Mouse (Mus musculus): ENCODE measurements around the gene Gstt3. TPM values are rescaled to one million over a fixed set of nuclear protein-coding genes. Genes with fewer than 3 reads are reported as not detected.
A peak's percentile ranks its signal among the peaks of the same experiment; 100 is the strongest.

Gstt3 gene
- 3.0 and 3.6 TPM in 2 replicates for polyA plus RNA-seq (2012; ENCODE audit: insufficient read depth, insufficient read length, missing spikeins)

GRCm38 (mm10) chr10:75780769-75781578 is at the start of gene Gstt3, which contains the start of gene Gm20441:
Gstt3 (minus strand) TSS chr10:75781414.
Gm20441 (minus strand) TSS chr10:75780954.
- H3K4me3 ChIP-seq (ENCODE audit: insufficient read depth, low read depth, low read length), result peak within 1 kb of the TSS; percentile 62
- peaks cover 5% of the 10 kb centered on the region; the same call in 1 of the 2 replicates for H3K4me1 ChIP-seq (ENCODE audit: control insufficient read depth, insufficient read depth, insufficient read length, low read length)
- peak within 1 kb of the TSS; percentile 72 for H3K27ac ChIP-seq (replicated peaks; ENCODE audit: low read depth, low read length)

- H3K27ac ChIP-seq (replicated peaks; ENCODE audit: low read depth, low read length), result no peak overlapping the region; the same call in 1 of the 2 replicates
- no peak overlapping the region for H3K4me3 ChIP-seq (ENCODE audit: insufficient read depth, low read depth, low read length)
- H3K4me1 ChIP-seq (ENCODE audit: control insufficient read depth, insufficient read depth, insufficient read length, low read length), result peaks cover 12% of the 10 kb centered on the region
Measured at GRCm38 (mm10) chr10:75830275-75830670, 49.1 kb upstream of the Gstt3 start.

DNA sequence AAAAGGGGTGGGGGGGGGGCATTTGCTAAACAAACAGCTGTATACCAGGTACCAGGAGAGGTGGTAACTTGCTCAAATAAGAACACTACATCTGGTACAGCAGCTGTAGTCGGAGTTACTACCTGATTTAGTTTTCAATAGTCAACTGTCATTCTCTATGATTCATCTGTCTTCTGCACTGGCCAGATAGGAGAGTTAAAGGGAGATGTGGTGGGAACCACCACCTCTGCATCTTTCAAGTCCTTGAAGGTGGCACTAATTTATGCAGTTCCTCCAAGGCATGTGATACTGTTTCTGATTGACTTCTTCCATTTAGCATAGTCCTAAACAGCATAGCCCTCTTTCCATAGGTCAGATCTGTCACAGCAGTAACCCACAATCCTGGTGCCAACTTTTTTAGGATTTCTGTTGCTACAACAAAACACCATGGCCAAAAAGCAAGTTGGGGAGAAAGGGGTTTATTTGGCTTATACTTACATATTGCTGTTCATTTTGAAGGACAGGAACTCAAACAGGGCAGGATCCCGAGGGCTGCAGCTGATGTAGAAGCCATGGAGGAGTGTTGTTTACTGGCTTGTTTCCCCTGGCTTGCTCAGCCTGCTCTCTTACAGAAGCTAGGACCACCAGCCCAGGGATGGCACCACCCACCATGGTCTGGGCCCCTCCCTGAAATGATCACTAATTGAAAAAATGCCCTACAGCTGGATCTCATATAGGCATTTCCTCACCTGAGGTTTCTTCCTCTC is 48.5 kb upstream of the Gstt3 start:
- no peak overlapping the region for H3K27ac ChIP-seq (replicated peaks; ENCODE audit: low read depth, low read length)

GRCm38 (mm10) chr10:75828500-75828931 is 47.3 kb upstream of the Gstt3 start:
- Histone ChIP-seq H3K27ac (replicated peaks; ENCODE audit: low read depth, low read length) (peak overlapping the region; percentile 76), H3K4me3 (ENCODE audit: insufficient read depth, low read depth, low read length) (no peak overlapping the region), H3K4me1 (ENCODE audit: control insufficient read depth, insufficient read depth, insufficient read length, low read length) (peaks cover 12% of the 10 kb centered on the region)

More for the DNA sequence above, 48.5 kb upstream of the Gstt3 start:
- H3K4me3 ChIP-seq (ENCODE audit: insufficient read depth, low read depth, low read length), result no peak overlapping the region
- peaks cover 12% of the 10 kb centered on the region for H3K4me1 ChIP-seq (ENCODE audit: control insufficient read depth, insufficient read depth, insufficient read length, low read length)

GRCm38 (mm10) chr10:75827668-75828360 is 46.6 kb upstream of the Gstt3 start:
- Histone ChIP-seq H3K4me1 (ENCODE audit: control insufficient read depth, insufficient read depth, insufficient read length, low read length) (peaks cover 12% of the 10 kb centered on the region), H3K27ac (replicated peaks; ENCODE audit: low read depth, low read length) (0 out of 2 replicates have a peak overlapping the region, but pooled peaks have one; percentile 6), H3K4me3 (ENCODE audit: insufficient read depth, low read depth, low read length) (no peak overlapping the region)

DNA sequence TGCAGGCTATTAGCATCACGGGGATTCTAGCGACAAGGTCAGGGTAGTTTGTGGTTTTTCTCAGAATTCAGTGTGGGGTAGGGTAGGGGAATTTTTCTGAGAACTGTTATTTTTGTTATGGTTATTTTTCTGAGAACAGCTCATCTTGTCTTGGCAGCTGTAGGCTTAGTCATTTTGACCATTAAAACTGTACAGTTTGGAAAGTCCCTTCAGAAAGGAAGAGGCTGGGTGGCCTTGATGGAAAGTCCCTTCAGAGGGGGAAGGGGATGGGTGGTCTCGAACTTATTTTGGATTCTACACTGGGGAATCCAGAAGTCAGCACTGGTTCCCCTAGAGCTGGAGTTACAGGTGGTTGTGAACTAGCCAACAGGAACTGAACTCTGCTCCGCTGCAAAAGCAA is 43.3 kb upstream of the Gstt3 start:
- no peak overlapping the region for H3K27ac ChIP-seq (replicated peaks; ENCODE audit: low read depth, low read length)
- H3K4me1 ChIP-seq (ENCODE audit: control insufficient read depth, insufficient read depth, insufficient read length, low read length), result peaks cover 12% of the 10 kb centered on the region
- no peak overlapping the region for H3K4me3 ChIP-seq (ENCODE audit: insufficient read depth, low read depth, low read length)

DNA sequence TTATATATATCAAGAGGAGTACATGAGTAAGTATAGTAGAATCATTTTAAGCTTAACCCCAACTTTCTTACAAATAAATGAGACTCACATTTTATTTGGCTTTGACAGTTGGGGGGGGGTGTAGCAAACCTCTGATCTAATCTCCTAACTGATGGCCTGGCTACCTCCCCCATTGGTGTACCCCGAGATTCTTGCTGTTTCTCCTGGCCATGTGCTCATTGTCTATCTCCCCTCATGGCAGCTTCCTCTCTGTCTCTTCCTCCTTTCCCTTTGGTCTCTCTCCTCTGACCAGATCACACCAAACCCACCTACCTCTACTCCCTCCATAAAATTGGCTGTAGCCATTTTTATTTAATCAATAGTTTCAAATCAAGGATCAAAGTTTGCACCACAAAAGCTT is 42.6 kb upstream of the Gstt3 start:
- H3K4me1 ChIP-seq (ENCODE audit: control insufficient read depth, insufficient read depth, insufficient read length, low read length), result peaks cover 11% of the 10 kb centered on the region
- H3K4me3 ChIP-seq (ENCODE audit: insufficient read depth, low read depth, low read length), result no peak overlapping the region
- H3K27ac ChIP-seq (replicated peaks; ENCODE audit: low read depth, low read length), result no peak overlapping the region

DNA sequence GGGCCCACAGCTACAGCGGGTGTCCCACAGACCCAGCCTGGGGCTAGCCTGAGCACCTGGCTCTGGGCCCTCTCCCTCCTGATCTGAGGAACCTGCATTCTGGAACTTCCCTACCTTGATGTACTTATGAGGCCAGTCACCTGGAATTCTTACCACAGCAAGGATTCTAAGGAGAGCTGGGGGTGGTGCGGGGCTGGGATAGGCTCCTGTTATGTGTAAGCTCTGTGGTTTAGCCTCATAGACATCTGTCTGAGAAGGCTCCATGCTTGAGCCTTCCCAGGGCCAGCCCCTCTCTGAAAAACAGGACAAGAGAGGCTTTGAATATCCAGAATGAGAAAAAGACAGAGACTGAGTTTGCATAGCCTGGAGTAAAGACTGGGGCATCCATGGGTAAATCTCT is 41.2 kb upstream of the Gstt3 start, which contains the start of gene Gstt4:
TSS of gene Gstt4 (minus strand) at position 101 of the 400 bp plus-strand sequence.
- Histone ChIP-seq H3K4me1 (ENCODE audit: control insufficient read depth, insufficient read depth, insufficient read length, low read length) (peaks cover 3% of the 10 kb centered on the region), H3K27ac (replicated peaks; ENCODE audit: low read depth, low read length) (no peak within 1 kb of the TSS), H3K4me3 (ENCODE audit: insufficient read depth, low read depth, low read length) (no peak within 1 kb of the TSS)

GRCm38 (mm10) chr10:75819882-75820281 is 38.7 kb upstream of the Gstt3 start:
- H3K4me1 ChIP-seq (ENCODE audit: control insufficient read depth, insufficient read depth, insufficient read length, low read length), result peaks cover 2% of the 10 kb centered on the region; the same call in 1 of the 2 replicates
- H3K27ac ChIP-seq (replicated peaks; ENCODE audit: low read depth, low read length), result no peak overlapping the region
- no peak overlapping the region for H3K4me3 ChIP-seq (ENCODE audit: insufficient read depth, low read depth, low read length)

DNA sequence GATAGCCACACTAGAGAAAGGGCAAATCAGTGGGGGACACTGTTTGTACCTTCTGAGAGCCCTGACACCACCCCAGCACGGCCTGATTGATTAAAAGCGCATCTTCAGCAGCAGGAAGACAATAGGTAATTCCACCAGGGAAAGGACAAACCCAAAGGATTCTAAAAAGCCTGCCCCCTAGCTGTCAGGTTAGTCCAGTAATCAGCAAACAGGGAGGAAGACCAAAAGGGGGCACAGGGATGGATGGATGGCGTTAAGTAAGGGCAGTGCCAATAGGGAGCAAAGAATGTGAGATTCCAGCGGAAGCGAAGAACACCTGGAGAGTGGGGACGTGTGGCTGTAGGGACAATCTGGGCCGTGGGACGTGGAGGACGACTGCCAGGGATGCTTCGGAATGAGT is 37.4 kb upstream of the Gstt3 start:
- Histone ChIP-seq H3K27ac (replicated peaks; ENCODE audit: low read depth, low read length) (no peak overlapping the region), H3K4me1 (ENCODE audit: control insufficient read depth, insufficient read depth, insufficient read length, low read length) (peaks cover 2% of the 10 kb centered on the region; the same call in 1 of the 2 replicates), H3K4me3 (ENCODE audit: insufficient read depth, low read depth, low read length) (no peak overlapping the region)

GRCm38 (mm10) chr10:75804217-75804616 is 23.0 kb upstream of the Gstt3 start:
- H3K4me3 ChIP-seq (ENCODE audit: insufficient read depth, low read depth, low read length), result no peak overlapping the region
- H3K27ac ChIP-seq (replicated peaks; ENCODE audit: low read depth, low read length), result no peak overlapping the region
- H3K4me1 ChIP-seq (ENCODE audit: control insufficient read depth, insufficient read depth, insufficient read length, low read length), result no peaks in the 10 kb centered on the region

- H3K27ac ChIP-seq (replicated peaks; ENCODE audit: low read depth, low read length), result no peak within 1 kb of the TSS
- H3K4me1 ChIP-seq (ENCODE audit: control insufficient read depth, insufficient read depth, insufficient read length, low read length), result peaks cover 14% of the 10 kb centered on the region
- peak within 1 kb of the TSS; percentile 76 for H3K4me3 ChIP-seq (ENCODE audit: insufficient read depth, low read depth, low read length)
Measured at GRCm38 (mm10) chr10:75798176-75798696, 17.0 kb upstream of the Gstt3 start, which contains the start of gene Gstt1. Gstt1 (minus strand) TSS chr10:75798584.

- peak overlapping the region; percentile 76 for H3K4me3 ChIP-seq (ENCODE audit: insufficient read depth, low read depth, low read length)
- peaks cover 14% of the 10 kb centered on the region for H3K4me1 ChIP-seq (ENCODE audit: control insufficient read depth, insufficient read depth, insufficient read length, low read length)
- H3K27ac ChIP-seq (replicated peaks; ENCODE audit: low read depth, low read length), result no peak overlapping the region
Measured at GRCm38 (mm10) chr10:75797619-75798175, 16.5 kb upstream of the Gstt3 start.

DNA sequence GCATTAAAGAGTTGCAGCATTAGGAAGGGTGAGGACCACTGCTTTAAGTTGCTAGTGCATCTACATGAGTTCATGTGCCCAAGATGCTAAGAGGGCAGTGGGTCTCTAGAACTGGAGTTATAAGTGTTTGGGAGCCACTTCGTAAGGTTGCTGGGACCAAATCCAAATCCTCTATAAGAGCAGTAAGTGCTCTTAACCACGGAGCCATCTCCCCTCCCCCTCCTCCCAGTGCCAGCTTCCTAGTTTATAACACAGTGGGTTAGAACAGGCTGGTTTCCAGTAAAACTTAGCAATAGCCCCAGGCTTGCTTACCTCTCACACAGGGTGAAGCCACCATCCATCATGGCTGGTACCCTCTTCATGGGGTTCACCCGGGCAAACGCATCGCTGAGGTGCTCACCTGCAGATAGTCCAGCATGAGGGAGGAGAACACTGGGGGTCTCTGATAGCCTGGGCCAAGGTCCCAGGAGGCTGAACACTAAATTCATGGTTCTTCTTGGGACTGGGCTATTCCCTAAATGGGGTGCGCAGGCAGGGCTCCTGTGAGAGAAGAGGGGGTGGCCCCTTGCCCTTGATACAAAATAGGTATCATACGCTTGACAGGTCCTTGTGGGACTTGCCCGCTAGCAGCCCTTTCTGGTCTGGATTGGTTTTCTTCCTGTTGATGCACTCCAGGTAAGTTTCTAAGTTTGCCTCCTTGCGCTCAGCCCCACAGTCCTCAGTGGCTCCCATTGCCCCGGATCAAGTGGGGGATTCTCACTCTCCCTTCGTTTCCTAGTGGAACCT is 15.7 kb upstream of the Gstt3 start:
- Histone ChIP-seq H3K4me3 (ENCODE audit: insufficient read depth, low read depth, low read length) (peak overlapping the region; percentile 76), H3K4me1 (ENCODE audit: control insufficient read depth, insufficient read depth, insufficient read length, low read length) (peaks cover 14% of the 10 kb centered on the region), H3K27ac (replicated peaks; ENCODE audit: low read depth, low read length) (no peak overlapping the region)

Measured in brown adipose tissue, adult 24 weeks (tissue).